Mouse (Mus musculus): ENCODE data around the gene Fgfr1op.
"Not testable (repeated sequence)": the region's sequence is repeated elsewhere in the genome, so short reads cannot be mapped to it uniquely, and the experiment has no call there.

Gene Fgfr1op

GRCm38 (mm10) chr17:8164701-8165607 lies at the start of gene Fgfr1op:
Fgfr1op (plus strand) TSS chr17:8165501.
- TF ChIP-seq GATA4 (IDR thresholded peaks at IDR 0.05; ENCODE audit: insufficient replicate concordance, low read length), result not testable (repeated sequence)

- TF ChIP-seq GATA4 (IDR thresholded peaks at IDR 0.05; ENCODE audit: insufficient replicate concordance, low read length), result not testable (repeated sequence)
Measured at GRCm38 (mm10) chr17:8147439-8148316, 17.6 kb upstream of the Fgfr1op start, which contains the start of the genes Gm49673 and Rnaset2a. Gm49673 (minus strand) TSS chr17:8147788. Rnaset2a (minus strand) TSS chr17:8148097.

- TF ChIP-seq GATA4 (IDR thresholded peaks at IDR 0.05; ENCODE audit: insufficient replicate concordance, low read length), result no peak
Measured at GRCm38 (mm10) chr17:8170331-8170730, 5.0 kb downstream of the Fgfr1op start.

GRCm38 (mm10) chr17:8171081-8171480 lies 5.8 kb downstream of the Fgfr1op start:
- TF ChIP-seq GATA4 (IDR thresholded peaks at IDR 0.05; ENCODE audit: insufficient replicate concordance, low read length), result no peak

DNA sequence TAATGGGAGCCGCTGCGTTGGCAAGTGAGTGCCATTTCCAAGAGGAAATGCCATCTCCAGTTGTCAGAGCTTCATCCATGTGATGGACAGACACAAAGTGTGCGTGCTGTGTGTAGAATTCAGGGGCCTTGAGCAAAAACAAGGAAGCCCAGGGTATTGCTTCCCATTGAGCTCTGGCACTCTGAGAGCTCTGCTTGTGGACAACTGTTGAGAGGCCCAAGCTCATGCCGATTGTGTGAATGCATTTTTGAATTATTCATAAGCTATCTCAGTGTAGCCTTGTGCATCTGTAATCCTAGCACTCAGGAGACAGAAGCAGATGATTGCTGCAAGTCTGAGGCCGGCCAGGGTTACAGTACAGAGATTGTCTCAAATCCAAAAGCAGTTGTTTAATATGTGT lies 11.8 kb downstream of the Fgfr1op start:
- TF ChIP-seq GATA4 (IDR thresholded peaks at IDR 0.05; ENCODE audit: insufficient replicate concordance, low read length), result no peak

- TF ChIP-seq GATA4 (IDR thresholded peaks at IDR 0.05; ENCODE audit: insufficient replicate concordance, low read length), result no peak
Measured at GRCm38 (mm10) chr17:8183815-8184214, 18.5 kb downstream of the Fgfr1op start.

GRCm38 (mm10) chr17:8184217-8184616 lies 18.9 kb downstream of the Fgfr1op start:
- no peak for TF ChIP-seq GATA4 (IDR thresholded peaks at IDR 0.05; ENCODE audit: insufficient replicate concordance, low read length)

DNA sequence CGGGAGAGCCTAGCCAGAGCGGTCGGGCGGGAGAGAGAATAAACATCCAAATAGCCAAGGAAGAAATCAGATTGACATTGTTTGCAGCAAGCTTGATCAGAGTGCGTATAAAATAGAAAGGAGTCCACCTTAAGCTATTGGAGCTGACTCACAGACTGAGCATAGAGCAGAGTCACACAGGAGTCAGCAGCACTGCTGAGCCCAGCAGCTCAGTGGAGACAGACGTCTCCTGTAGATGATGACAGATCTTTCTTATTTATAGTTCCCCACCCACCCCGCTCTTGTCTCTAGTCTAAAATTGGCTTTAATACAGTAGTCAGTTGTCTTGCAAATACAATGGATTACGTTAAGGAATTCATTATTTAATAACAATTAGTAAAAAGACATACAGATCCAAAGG lies 28.4 kb downstream of the Fgfr1op start:
- TF ChIP-seq GATA4 (IDR thresholded peaks at IDR 0.05; ENCODE audit: insufficient replicate concordance, low read length), result no peak

- TF ChIP-seq GATA4 (IDR thresholded peaks at IDR 0.05; ENCODE audit: insufficient replicate concordance, low read length), result no peak
Measured at GRCm38 (mm10) chr17:8195685-8196376, 30.5 kb downstream of the Fgfr1op start.

DNA sequence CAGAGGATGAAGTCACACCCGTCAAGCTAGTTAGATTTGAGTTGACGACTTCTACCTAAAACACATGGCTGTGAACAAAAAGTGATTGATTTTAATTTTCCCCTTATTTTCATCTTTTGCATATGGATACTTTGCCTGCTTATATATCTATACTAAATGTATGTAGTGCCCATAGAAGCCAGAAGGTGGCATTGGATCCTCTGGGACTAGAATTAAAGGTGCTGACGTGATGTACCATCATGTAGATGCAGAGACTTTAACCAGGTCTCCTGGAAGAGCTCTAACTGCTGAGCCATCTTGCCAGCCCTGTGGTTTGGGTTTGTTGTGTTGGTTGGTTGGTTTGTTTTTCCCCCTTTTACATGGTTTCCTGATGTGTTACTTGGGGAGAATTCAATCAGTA lies 32.4 kb downstream of the Fgfr1op start:
- TF ChIP-seq GATA4 (IDR thresholded peaks at IDR 0.05; ENCODE audit: insufficient replicate concordance, low read length), result no peak

- TF ChIP-seq GATA4 (IDR thresholded peaks at IDR 0.05; ENCODE audit: insufficient replicate concordance, low read length), result no peak
Measured at GRCm38 (mm10) chr17:8199067-8199935, 34.0 kb downstream of the Fgfr1op start.

- TF ChIP-seq GATA4 (IDR thresholded peaks at IDR 0.05; ENCODE audit: insufficient replicate concordance, low read length), result no peak
Measured at GRCm38 (mm10) chr17:8199936-8200330, 34.6 kb downstream of the Fgfr1op start.

DNA sequence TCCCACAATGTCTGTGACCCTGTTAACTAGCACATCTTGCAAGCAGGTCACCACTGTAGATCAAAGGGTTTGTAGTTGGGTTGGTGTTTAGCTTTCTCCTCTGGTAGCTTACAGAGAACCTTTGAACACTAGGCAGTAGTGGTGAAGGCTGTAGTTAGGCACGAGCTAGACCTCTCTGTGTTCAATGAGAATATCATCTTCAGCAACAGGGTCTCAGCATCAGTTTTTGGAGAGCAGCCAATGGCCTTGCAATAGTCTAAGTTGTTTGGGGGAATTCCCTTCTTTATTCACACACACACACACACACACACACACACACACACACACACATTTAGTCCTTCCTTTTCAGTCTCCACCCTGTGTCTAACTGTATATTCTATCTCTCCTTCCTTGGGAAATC lies 38.2 kb downstream of the Fgfr1op start:
- TF ChIP-seq GATA4 (IDR thresholded peaks at IDR 0.05; ENCODE audit: insufficient replicate concordance, low read length), result no peak

DNA sequence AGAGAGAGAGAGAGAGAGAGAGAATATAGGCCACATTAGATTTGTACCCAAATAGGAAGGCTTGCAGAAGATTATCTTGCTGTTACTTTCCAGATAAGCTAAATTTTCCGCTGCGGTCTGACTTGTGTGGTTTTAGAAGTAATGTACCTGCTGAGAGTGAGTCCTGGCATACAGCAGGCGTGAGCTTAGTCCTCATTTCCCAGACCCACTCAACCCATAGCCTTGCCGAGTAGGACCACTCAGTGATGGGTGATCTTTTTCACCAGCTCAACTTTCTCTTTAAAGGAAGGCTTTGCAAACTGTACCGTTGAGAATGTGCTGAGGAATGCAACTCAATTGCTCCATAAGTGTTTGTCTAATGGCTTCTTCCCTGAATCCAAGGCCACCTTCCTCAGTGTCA lies 41.4 kb downstream of the Fgfr1op start:
- TF ChIP-seq GATA4 (IDR thresholded peaks at IDR 0.05; ENCODE audit: insufficient replicate concordance, low read length), result no peak

All from liver, adult (tissue).